ENCODE assay signal across 7 mouse cellular contexts in genomic region chr2:120539778-120540208, GRCm38 (mm10). TPM values are rescaled to one million over a fixed set of nuclear protein-coding genes. Genes with fewer than 3 reads are reported as not detected.
A peak's percentile ranks its signal among the peaks of the same experiment; 100 is the strongest.
DNase-seq lines count a peak whose midpoint lies in the region; ATAC-seq lines count a peak whose summit lies in the region.

No protein-coding gene starts in this region.

- H3K9me3 ChIP-seq in hindbrain, embryonic 15.5 days = no peaks in the 10 kb centered on the region

- H3K9ac ChIP-seq in hindbrain, embryonic 15.5 days = no peak overlapping the region

- no peaks in the 10 kb centered on the region for H3K27me3 ChIP-seq in hindbrain, embryonic 15.5 days

- 0 out of 2 replicates have a peak overlapping the region, but pooled peaks have one; percentile 7 for H3K4me2 ChIP-seq in hindbrain, embryonic 15.5 days

- H3K27ac ChIP-seq in hindbrain, embryonic 15.5 days (replicated peaks) = peak overlapping the region; percentile 69

- H3K4me1 ChIP-seq in hindbrain, embryonic 15.5 days (replicated peaks) = peaks cover 14% of the 10 kb centered on the region

- H3K36me3 ChIP-seq in hindbrain, embryonic 15.5 days = peaks cover 15% of the 10 kb centered on the region

- H3K4me3 ChIP-seq in hindbrain, embryonic 15.5 days = no peak overlapping the region

- peak; percentile 77 for DNase-seq in NIH3T3 (ENCODE audit: low read depth)
- peak; percentile 94 for DNase-seq in brain, adult 2 months (ENCODE audit: low read depth, low spot score)
- peak; percentile 68 for DNase-seq in gastrocnemius, adult 8-10 months (ENCODE audit: low spot score in 2 of 2)
- DNase-seq in layer of hippocampus, postnatal 36 days = peak; percentile 67
- peak; percentile 96 for DNase-seq in skeletal muscle tissue, adult 2 months (ENCODE audit: low read depth, low spot score)

- 13% methylated on average over 1 of the region's 1 CpGs for WGBS in hindbrain, embryonic 15.5 days

- ATAC-seq in hindbrain, embryonic 15.5 days (ENCODE audit: low FRiP score, low read depth) = peak; percentile 84
- ATAC-seq in megakaryocyte, adult 5-6 weeks (ENCODE audit: poor library complexity, severe bottlenecking) = peak; percentile 85

RNA-seq across cellular contexts. Expression of gene Zfp106, which starts 23.9 kb away (rescaled TPM):
- 100 to 1,000 TPM; 643 to 705 (median 689) TPM for total RNA-seq in gastrocnemius, adult 8-10 months (2022)
- polyA plus RNA-seq in hindbrain, embryonic 15.5 days (2015; fragmentation: Nextera tagmentation; extraction: Ambion mirVana) = 39.3 and 43.1 TPM in 2 replicates
- total RNA-seq in layer of hippocampus, postnatal 36 days (2021) = 100 to 1,000 TPM; 157 to 163 TPM
- total RNA-seq in megakaryocyte, adult 5-6 weeks (2015) = 73.6 and 82.4 TPM in 2 replicates
- 57.3 and 84.2 TPM in 2 replicates for total RNA-seq in megakaryocyte, adult 5-6 weeks (2017)

RNA-seq across cellular contexts. Expression of gene Snap23, which starts 27.7 kb away (rescaled TPM):
- 10 to 100 TPM; 40.5 to 52.2 (median 44.5) TPM for total RNA-seq in gastrocnemius, adult 8-10 months (2022)
- polyA plus RNA-seq in hindbrain, embryonic 15.5 days (2015; fragmentation: Nextera tagmentation; extraction: Ambion mirVana) = 17.7 TPM in 2 replicates
- 10 to 100 TPM; 19.2 to 25.1 TPM for total RNA-seq in layer of hippocampus, postnatal 36 days (2021)
- 91.5 and 104 TPM in 2 replicates for total RNA-seq in megakaryocyte, adult 5-6 weeks (2015)
- 110 and 138 TPM in 2 replicates for total RNA-seq in megakaryocyte, adult 5-6 weeks (2017)
